Mouse (Mus musculus) midbrain, embryonic 14.5 days (tissue): ENCODE measurements around the gene Sirt5. TPM values are rescaled to one million over a fixed set of nuclear protein-coding genes. Genes with fewer than 3 reads are reported as not detected.

Experiments
- ATAC-seq: fragments of 200-750 bp; cut with Nextera tagmentation; 2 replicates; pipeline ENCODE4 v1.8.0; 2017; ENCODE audit warnings: moderate number of reproducible peaks, moderate library complexity; ENCODE audit not compliant: low FRiP score, low TSS enrichment
- DNase-seq: peaks from one replicate; pipeline ENCODE4 v3.0.0-alpha.2; 2015
- H3K27ac ChIP-seq: fragments of 300-500 bp; sonication (generic); replicated peaks from 2 replicates; pipeline ENCODE4 v1.5.1; 2014; ENCODE audit warnings: mild to moderate bottlenecking, low read depth, low read length, moderate library complexity
- H3K27me3 ChIP-seq: fragments of 300-500 bp; sonication (generic); 2 replicates; pipeline ENCODE4 v1.6.1; 2014; ENCODE audit warnings: low read length, control low read depth, mixed read lengths; ENCODE audit not compliant: control insufficient read depth, insufficient read depth
- H3K36me3 ChIP-seq: fragments of 300-500 bp; sonication (generic); 2 replicates; pipeline ENCODE4 v1.6.1; 2014; ENCODE audit warnings: low read length, control low read depth; ENCODE audit not compliant: control insufficient read depth, insufficient read depth
- H3K4me1 ChIP-seq: fragments of 300-500 bp; sonication (generic); 2 replicates; pipeline ENCODE4 v1.6.1; 2014; ENCODE audit warnings: mild to moderate bottlenecking, antibody characterized with exemption, low read length, control low read depth; ENCODE audit not compliant: control insufficient read depth, insufficient read depth
- H3K4me2 ChIP-seq: fragments of 300-500 bp; sonication (generic); 2 replicates; pipeline ENCODE4 v1.6.1; 2014; ENCODE audit warnings: mild to moderate bottlenecking, low read length, moderate library complexity
- H3K4me3 ChIP-seq: fragments of 300-500 bp; sonication (generic); replicated peaks from 2 replicates; pipeline ENCODE4 v1.5.1; 2014; ENCODE audit warnings: low read depth, low read length
- H3K9ac ChIP-seq: fragments of 300-500 bp; sonication (generic); replicated peaks from 2 replicates; pipeline ENCODE4 v1.6.1; 2014; ENCODE audit warnings: mild to moderate bottlenecking, low read length, moderate library complexity
- H3K9me3 ChIP-seq: fragments of 300-500 bp; sonication (generic); 2 replicates; pipeline ENCODE4 v1.6.1; 2016; ENCODE audit warnings: low read length, control low read depth, mixed read lengths; ENCODE audit not compliant: control insufficient read depth
- WGBS: fragments of 180-500 bp; shearing (Covaris S2); extraction: QIAGEN DNeasy Blood & Tissue Kit; methylation state at CpG from one replicate; pipeline ENCODE4 v1.1.7; 2014; 5-methylcytosine and 5-hydroxymethylcytosine counted together
- polyA plus RNA-seq: library from polyadenylated mRNA; unstranded; fragments of >200 nt; fragmentation: Nextera tagmentation; extraction: Ambion mirVana; gene quantifications from 2 replicates; pipeline ENCODE4 v1.2.1, GENCODE M21; 2014

Gene Sirt5
- polyA plus RNA-seq, 1 experiment from 2014 or later: 31.8 TPM

DNA sequence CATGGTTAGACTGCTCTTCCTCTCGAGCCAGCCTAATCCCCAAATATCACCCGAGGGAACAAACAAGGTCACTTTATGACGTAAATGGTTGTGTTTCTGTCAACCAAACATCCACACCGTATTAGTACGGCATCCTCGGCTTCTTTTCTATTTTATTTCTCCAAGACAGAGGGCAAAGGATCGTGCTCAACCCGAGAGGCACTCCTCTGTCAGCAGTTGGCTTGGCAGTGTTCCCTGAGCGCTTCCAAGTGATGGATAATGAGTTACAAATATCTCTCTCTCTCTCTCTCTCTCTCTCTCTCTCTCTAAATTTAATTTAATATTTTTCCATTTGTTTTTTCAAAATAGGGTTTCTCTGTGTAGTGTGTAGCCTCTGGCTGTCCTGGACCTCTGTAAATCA lies 2.9 kb upstream of the Sirt5 start:
- Histone ChIP-seq H3K27me3 (no peaks in the 10 kb centered on the region), H3K36me3 (no peaks in the 10 kb centered on the region), H3K4me1 (0 out of 2 replicates have a peak, but pooled peaks cover 10% of the 10 kb centered on the region)

GRCm38 (mm10) chr13:43365825-43366184 lies 509 bp downstream of the Sirt5 start:
- ATAC-seq (peak; percentile 53), DNase-seq (no peak)
- WGBS: 9% methylated on average over 11 of the region's 11 CpGs
- Histone ChIP-seq H3K36me3 (peaks cover 2% of the 10 kb centered on the region), H3K27me3 (no peaks in the 10 kb centered on the region), H3K4me2 (peak overlapping the region; percentile 78), H3K4me1 (0 out of 2 replicates have a peak, but pooled peaks cover 7% of the 10 kb centered on the region), H3K4me3 (peak overlapping the region; percentile 58), H3K9me3 (no peaks in the 10 kb centered on the region), H3K9ac (peak overlapping the region; percentile 77), H3K27ac (peak overlapping the region; percentile 79)

More for the DNA sequence above, 2.9 kb upstream of the Sirt5 start:
- no peak overlapping the region for H3K27ac ChIP-seq
- no peak overlapping the region for H3K4me3 ChIP-seq
- H3K9me3 ChIP-seq: no peaks in the 10 kb centered on the region
- DNase-seq: no peak
- no peak overlapping the region for H3K9ac ChIP-seq
- no peak for ATAC-seq
- 80% methylated on average over 9 of the region's 9 CpGs for WGBS
- H3K4me2 ChIP-seq: no peak overlapping the region

GRCm38 (mm10) chr13:43370063-43370462 lies 4.8 kb downstream of the Sirt5 start:
- Histone ChIP-seq H3K4me1 (0 out of 2 replicates have a peak, but pooled peaks cover 7% of the 10 kb centered on the region), H3K9ac (no peak overlapping the region), H3K27ac (no peak overlapping the region), H3K27me3 (no peaks in the 10 kb centered on the region), H3K36me3 (peaks cover 28% of the 10 kb centered on the region), H3K9me3 (no peaks in the 10 kb centered on the region), H3K4me3 (no peak overlapping the region), H3K4me2 (no peak overlapping the region)
- ATAC-seq: no peak
- 96% methylated on average over 6 of the region's 6 CpGs for WGBS
- no peak for DNase-seq

DNA sequence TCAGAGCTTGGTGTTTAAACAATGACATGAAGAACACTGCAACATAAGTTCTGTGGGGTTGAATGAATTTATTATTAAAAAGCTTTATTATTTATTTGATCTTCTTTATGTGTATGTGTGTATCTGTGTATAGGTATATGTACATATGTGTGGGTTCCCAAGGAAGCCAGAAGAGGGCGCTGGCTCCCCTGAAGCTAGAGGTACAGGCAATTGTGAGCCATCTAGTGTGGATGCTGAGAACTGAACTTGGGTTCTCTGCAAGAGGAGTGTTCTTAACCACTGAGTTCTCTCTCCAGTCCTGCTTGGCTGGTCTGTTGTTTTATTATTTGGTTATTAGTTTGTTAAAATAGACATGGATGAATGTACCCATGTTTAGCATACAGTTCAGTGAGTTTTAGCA lies 7.6 kb downstream of the Sirt5 start:
- H3K27me3 ChIP-seq: no peaks in the 10 kb centered on the region
- no peak overlapping the region for H3K27ac ChIP-seq
- peaks cover 44% of the 10 kb centered on the region for H3K36me3 ChIP-seq
- H3K4me3 ChIP-seq: no peak overlapping the region
- H3K4me2 ChIP-seq: no peak overlapping the region
- WGBS: 93% methylated on average over 1 of the region's 1 CpGs
- DNase-seq (no peak), ATAC-seq (no peak)
- no peak overlapping the region for H3K9ac ChIP-seq
- H3K9me3 ChIP-seq: no peaks in the 10 kb centered on the region
- no peaks in the 10 kb centered on the region for H3K4me1 ChIP-seq

- Histone ChIP-seq H3K4me3 (no peak overlapping the region), H3K9ac (no peak overlapping the region), H3K27ac (no peak overlapping the region), H3K27me3 (no peaks in the 10 kb centered on the region), H3K4me1 (no peaks in the 10 kb centered on the region), H3K4me2 (no peak overlapping the region), H3K9me3 (no peaks in the 10 kb centered on the region), H3K36me3 (peaks cover 45% of the 10 kb centered on the region)
- no peak for ATAC-seq
- WGBS: 88% methylated on average over 10 of the region's 10 CpGs
- no peak for DNase-seq
Measured at GRCm38 (mm10) chr13:43374205-43374604, 8.9 kb downstream of the Sirt5 start.

GRCm38 (mm10) chr13:43374918-43375432 lies 9.7 kb downstream of the Sirt5 start:
- Histone ChIP-seq H3K4me3 (no peak overlapping the region), H3K36me3 (peaks cover 50% of the 10 kb centered on the region), H3K4me2 (no peak overlapping the region), H3K27ac (no peak overlapping the region), H3K4me1 (no peaks in the 10 kb centered on the region), H3K9me3 (no peaks in the 10 kb centered on the region), H3K9ac (no peak overlapping the region), H3K27me3 (no peaks in the 10 kb centered on the region)
- ATAC-seq (no peak), DNase-seq (no peak)
- 85% methylated on average over 2 of the region's 2 CpGs for WGBS

- Histone ChIP-seq H3K4me3 (no peak overlapping the region), H3K4me2 (no peak overlapping the region), H3K4me1 (no peaks in the 10 kb centered on the region), H3K36me3 (peaks cover 32% of the 10 kb centered on the region), H3K9me3 (no peaks in the 10 kb centered on the region), H3K9ac (no peak overlapping the region), H3K27me3 (no peaks in the 10 kb centered on the region), H3K27ac (no peak overlapping the region)
- ATAC-seq (no peak), DNase-seq (no peak)
- 90% methylated on average over 3 of the region's 3 CpGs for WGBS
Measured at GRCm38 (mm10) chr13:43379989-43380388, 14.7 kb downstream of the Sirt5 start.

DNA sequence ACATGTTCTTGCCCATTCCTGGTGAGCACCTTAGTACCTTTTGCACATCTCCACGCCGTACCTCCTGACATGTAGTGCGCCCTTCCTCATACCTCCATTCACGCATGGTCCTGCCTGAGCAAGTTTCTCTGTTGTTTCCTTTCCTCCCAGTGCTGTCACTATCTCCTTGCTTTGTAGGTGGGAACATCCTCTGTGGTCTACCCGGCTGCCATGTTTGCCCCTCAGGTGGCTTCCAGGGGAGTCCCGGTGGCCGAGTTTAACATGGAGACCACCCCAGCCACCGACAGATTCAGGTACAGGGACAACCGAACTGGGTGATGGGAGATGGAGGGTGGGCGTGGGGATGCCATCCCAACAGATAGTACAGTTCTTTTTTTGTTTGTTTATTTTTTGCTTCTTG lies 20.0 kb downstream of the Sirt5 start:
- no peak overlapping the region for H3K4me2 ChIP-seq
- H3K4me1 ChIP-seq: no peaks in the 10 kb centered on the region
- H3K36me3 ChIP-seq: peaks cover 13% of the 10 kb centered on the region; the same call in 1 of the 2 replicates
- H3K9ac ChIP-seq: no peak overlapping the region
- H3K9me3 ChIP-seq: no peaks in the 10 kb centered on the region
- 97% methylated on average over 10 of the region's 10 CpGs for WGBS
- DNase-seq: no peak
- H3K27ac ChIP-seq: no peak overlapping the region
- H3K27me3 ChIP-seq: no peaks in the 10 kb centered on the region
- H3K4me3 ChIP-seq: no peak overlapping the region
- ATAC-seq: no peak

DNA sequence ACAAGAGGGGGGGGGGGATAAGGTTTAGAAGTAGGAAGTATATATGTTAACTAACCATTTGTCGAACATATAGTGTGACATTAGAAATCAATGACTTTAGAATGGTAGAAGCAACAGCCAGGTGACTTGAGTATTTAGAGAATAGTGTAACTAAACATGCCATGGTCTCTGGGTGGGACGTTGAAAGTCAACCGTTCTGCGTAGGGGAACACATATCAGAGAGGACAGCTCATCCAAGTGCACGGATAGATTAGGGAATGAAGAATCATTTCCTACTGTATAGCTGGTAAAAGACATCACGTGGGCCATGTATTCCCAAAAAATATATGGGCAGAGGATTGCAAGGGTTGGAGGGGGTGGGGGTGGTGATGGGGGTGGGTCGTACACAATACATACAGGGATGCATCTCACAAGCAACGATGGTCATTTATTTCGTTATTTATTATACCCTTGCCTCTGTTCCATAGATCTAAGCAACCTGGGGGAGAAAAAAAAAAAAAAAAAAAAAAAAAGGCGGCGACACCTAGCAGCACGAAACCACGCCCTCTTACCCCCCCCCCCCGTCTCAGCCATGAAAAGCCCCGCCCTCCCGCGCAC lies 32.5 kb downstream of the Sirt5 start:
- H3K36me3 ChIP-seq: peaks cover 28% of the 10 kb centered on the region
- peak; percentile 18 for DNase-seq
- H3K4me3 ChIP-seq: peak overlapping the region; percentile 70
- H3K9ac ChIP-seq: no peak overlapping the region
- H3K27me3 ChIP-seq: no peaks in the 10 kb centered on the region
- ATAC-seq: no peak
- H3K27ac ChIP-seq: no peak overlapping the region
- WGBS: 46% methylated on average over 16 of the region's 17 CpGs
- peak overlapping the region; percentile 81 for H3K4me2 ChIP-seq
- no peaks in the 10 kb centered on the region for H3K9me3 ChIP-seq
- peaks cover 8% of the 10 kb centered on the region; the same call in 1 of the 2 replicates for H3K4me1 ChIP-seq
